Mouse (Mus musculus) myocyte (in vitro differentiated cells): ENCODE data around the gene Nsmce1.

Experiments used
- MAX ChIP-seq: IDR thresholded peaks from one replicate; pipeline ENCODE4 v1.6.1; 2011; ENCODE audit warnings: low read depth, mild to moderate bottlenecking, control low read depth
- MYOD1 ChIP-seq, 3 experiments: IDR thresholded peaks; one replicate each; pipeline ENCODE4 v1.6.1; 2011; ENCODE audit warnings: control low read depth in 2 of 3, low read depth in 2 of 3, mild to moderate bottlenecking in 2 of 3, moderate library complexity in 1 of 3; ENCODE audit not compliant: insufficient read length in 2 of 3, control insufficient read depth in 1 of 3
- POLR2A ChIP-seq: IDR thresholded peaks from one replicate; pipeline ENCODE4 v1.6.1; 2011; ENCODE audit warnings: low read depth, mild to moderate bottlenecking, control low read depth, moderate library complexity; ENCODE audit not compliant: insufficient read length
- POLR2AphosphoS2 ChIP-seq: IDR thresholded peaks from one replicate; pipeline ENCODE4 v1.6.1; 2011; ENCODE audit warnings: low read depth, control low read depth; ENCODE audit not compliant: insufficient read length
- TCF3 ChIP-seq: IDR thresholded peaks from one replicate; pipeline ENCODE4 v1.6.1; 2011; ENCODE audit warnings: low read depth, control low read depth; ENCODE audit not compliant: insufficient read length

DNA sequence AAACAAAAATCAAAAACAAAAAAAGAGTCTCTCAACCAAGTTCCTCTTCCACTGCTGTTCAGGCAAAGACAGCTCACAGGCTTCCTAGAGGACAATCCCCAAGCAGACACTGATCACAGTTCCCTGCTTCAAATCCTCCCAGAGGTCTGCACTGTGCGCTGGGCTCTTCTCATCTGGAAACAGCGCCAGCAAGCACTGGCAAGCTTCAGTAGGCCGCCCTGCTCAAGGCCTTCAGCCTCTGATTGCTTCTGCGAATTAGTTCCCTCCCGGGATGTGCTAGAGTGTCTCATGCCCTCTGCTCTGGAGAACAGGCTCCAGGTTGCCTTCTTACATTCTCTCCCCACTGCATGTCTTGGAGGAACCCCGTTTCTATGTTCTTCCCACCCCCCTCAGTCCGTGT, 6.6 kb downstream of the Nsmce1 start:
- TF ChIP-seq MYOD1 (IDR thresholded peaks at IDR 0.05; ENCODE audit: control insufficient read depth in 1 of 3, insufficient read length in 2 of 3, low read depth in 2 of 3) (no peak), POLR2A (no peak), MAX (no peak), POLR2AphosphoS2 (no peak), TCF3 (no peak)
